Comparison of ENCODE assay signal across 24 mouse cellular contexts in the genomic region with DNA sequence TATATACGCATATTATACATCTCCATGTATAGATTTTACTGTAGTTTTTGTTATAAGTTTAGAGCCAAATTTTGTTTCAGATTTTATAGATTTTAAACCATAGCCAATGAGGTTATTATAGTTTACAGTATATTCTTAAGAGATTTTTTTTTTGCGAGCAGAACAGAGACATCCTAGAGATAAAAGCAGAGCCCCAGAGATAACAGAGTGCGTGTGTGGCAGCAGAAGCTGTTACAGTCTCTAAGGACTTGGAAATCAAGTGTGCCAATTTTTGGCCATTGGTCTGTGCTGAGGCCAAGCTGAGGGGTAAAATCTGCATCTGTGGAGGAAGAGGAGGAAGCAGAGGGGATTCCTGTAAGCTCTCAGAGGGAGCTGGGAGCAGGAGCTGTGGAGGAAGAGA.
"Had no signal": no experiment of that assay in that cellular context is flagged by ENCODE, and none has a peak within 500 bp of the region (broad histone marks: within the 10 kb centered on the region; RNA-seq: fewer than 3 reads in every experiment).

No protein-coding gene starts in this region.

- DNase-seq: gastrocnemius, postnatal 14 days; gastrocnemius, postnatal 36 days; heart, adult 11 months; heart, adult 2 months; heart, postnatal 14 days; heart, postnatal 36 days; kidney, adult 11 months; kidney, adult 9 months; kidney, postnatal 14 days; kidney, postnatal 36 days; layer of hippocampus, adult 9-11 months; layer of hippocampus, postnatal 36 days had no signal

- H3K9me3 ChIP-seq: heart, embryonic 13.5 days; heart, embryonic 15.5 days; hindbrain, embryonic 13.5 days; hindbrain, embryonic 15.5 days; kidney, embryonic 15.5 days; limb, embryonic 10.5 days; limb, embryonic 12.5 days; liver, embryonic 15.5 days had no signal

- H3K27ac ChIP-seq: heart, adult 2 months; heart, embryonic 13.5 days; heart, embryonic 15.5 days; hindbrain, embryonic 13.5 days; hindbrain, embryonic 15.5 days; hindbrain, postnatal 0 days; kidney, embryonic 15.5 days; kidney, postnatal 0 days; limb, embryonic 10.5 days; limb, embryonic 12.5 days had no signal

- H3K4me1 ChIP-seq: heart, embryonic 15.5 days; hindbrain, embryonic 13.5 days; hindbrain, embryonic 15.5 days; kidney, embryonic 15.5 days; limb, embryonic 10.5 days; limb, embryonic 12.5 days had no signal

- H3K36me3 ChIP-seq: heart, embryonic 13.5 days; heart, embryonic 15.5 days; hindbrain, embryonic 13.5 days; hindbrain, embryonic 15.5 days; kidney, embryonic 15.5 days; limb, embryonic 10.5 days; limb, embryonic 12.5 days; liver, embryonic 15.5 days had no signal

- H3K27me3 ChIP-seq: heart, embryonic 13.5 days; heart, embryonic 15.5 days; hindbrain, embryonic 13.5 days; hindbrain, embryonic 15.5 days; kidney, embryonic 15.5 days; limb, embryonic 12.5 days had no signal

- H3K4me2 ChIP-seq: heart, embryonic 11.5 days; heart, embryonic 13.5 days; heart, embryonic 15.5 days; hindbrain, embryonic 13.5 days; hindbrain, embryonic 15.5 days; kidney, embryonic 15.5 days; limb, embryonic 12.5 days had no signal

- H3K9ac ChIP-seq: heart, embryonic 13.5 days; heart, embryonic 15.5 days; hindbrain, embryonic 13.5 days; hindbrain, embryonic 15.5 days; kidney, embryonic 15.5 days; limb, embryonic 12.5 days; liver, embryonic 15.5 days had no signal

- H3K4me3 ChIP-seq: heart, adult 2 months; heart, embryonic 13.5 days; heart, embryonic 15.5 days; hindbrain, embryonic 13.5 days; hindbrain, embryonic 15.5 days; kidney, embryonic 15.5 days; limb, embryonic 10.5 days; limb, embryonic 12.5 days; liver, embryonic 15.5 days had no signal

- ATAC-seq: hindbrain, postnatal 0 days; intestine, embryonic 16.5 days had no signal
